Mouse (Mus musculus) retina, postnatal 7 days (tissue): ENCODE data around the gene Tcf12.

Experiments
- DNase-seq: peaks from one replicate; pipeline ENCODE4 v3.0.0-alpha.2; 2012; ENCODE audit warnings: low read depth, low spot score

The Tcf12 gene

DNA sequence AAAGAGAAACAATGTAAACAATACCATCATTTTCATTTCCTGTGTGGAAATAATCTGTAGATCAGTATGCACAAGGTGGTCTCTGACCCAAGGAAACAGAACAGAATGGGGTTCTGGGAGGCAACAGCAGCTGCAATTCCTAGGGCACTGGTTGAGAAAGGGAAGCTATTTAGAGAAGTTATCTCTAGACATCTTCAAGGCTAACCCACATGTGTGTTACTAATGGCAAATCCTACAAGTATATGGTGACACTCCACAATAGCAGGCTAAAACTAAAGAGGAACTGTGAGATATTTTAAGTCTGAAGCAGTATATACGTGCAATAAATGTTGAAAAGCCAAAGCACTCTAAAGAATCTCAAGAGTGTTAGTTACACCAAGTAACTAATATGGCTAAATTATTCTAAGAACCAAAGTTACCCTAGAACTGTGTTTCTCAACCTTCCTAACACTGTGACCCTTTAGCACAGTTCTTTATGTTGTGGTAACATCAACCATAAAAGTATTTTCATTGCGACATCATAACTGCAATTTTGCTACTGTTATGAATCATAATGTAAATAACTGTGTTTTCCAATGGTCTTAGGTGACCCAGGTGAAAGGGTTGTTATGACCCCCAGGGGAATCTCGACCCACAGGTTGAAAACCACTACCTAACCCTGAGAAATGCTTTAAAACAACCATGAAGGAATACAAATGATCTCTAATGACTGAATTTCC, 22.6 kb downstream of the Tcf12 start:
- no peak for DNase-seq

GRCm38 (mm10) chr9:72085017-72085416, 26.7 kb downstream of the Tcf12 start:
- DNase-seq, result no peak

DNA sequence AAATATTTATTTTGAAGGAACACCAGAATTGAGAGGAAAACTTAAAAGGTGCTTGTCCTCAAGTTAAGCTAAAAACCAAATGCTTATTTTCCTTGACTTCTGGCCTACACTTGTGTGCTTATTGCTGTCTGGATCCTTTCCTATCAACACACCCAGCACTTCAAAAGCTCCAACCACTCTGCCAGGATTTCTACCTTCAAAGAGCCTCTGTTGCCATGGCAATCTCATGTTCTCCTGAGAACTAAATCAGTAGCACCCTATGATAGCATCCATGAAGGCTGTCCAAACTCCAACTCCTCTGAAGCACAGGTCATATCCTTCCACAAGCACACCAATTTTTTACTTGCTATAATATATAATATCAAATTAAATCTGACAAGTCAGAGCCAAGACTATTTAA, 27.5 kb downstream of the Tcf12 start:
- no peak for DNase-seq

GRCm38 (mm10) chr9:72076158-72076557, 35.5 kb downstream of the Tcf12 start:
- DNase-seq, result no peak

DNA sequence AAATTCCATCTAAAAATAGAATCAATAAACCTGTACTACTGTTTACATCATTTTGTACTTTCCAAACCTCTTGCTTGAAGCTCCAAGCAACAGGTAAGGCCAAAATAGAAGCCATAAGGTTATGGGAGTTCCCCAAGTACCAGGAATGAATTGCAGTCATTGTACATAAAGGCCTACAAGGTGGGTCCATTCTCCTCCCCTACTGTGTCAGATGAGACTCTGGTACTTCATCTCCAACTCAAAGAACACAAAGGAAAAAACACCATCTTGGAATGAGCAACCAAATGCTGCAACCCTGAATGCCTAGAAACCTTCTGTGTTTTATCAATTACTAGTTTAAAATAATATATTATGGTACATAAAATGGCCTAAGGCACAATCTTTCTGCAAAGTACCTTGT, 45.5 kb downstream of the Tcf12 start:
- DNase-seq, result no peak

DNA sequence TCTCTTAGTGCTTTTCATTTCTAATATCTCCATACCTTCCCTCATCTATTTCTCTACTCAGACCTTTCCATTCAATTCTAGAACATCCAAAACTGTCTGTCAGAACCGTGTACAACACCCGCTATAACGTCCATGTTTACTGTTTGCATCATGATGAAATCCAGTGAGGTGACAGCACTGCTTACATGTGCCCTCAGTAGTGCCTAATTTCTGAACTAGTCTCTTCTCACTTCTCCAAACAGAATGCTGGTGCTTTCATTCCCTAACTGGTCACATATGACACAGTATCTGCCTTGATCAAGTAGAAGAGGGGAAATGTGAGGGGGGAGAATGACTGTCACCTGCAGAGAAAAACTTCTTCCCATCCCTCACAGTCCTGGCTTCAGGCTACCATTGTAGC, 58.5 kb downstream of the Tcf12 start:
- DNase-seq, result no peak

DNA sequence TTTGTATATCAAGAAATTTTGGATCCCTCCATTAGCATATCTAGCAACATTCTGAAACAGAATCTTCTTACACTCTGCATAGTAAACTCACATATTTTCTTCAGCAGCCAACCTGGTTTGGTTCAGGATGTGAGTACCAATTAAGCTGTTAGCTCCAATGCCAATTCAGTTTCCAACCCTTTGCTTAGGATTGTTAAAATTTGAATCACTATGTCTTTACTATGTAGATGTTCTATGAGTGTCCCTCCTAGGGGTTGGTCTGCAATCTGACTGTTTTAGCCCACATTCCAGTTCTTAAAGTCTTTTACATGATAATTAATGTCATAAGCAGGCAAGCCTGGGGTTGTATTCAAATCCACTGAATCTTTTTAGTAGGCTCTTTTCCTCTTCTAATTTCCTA, 71.5 kb downstream of the Tcf12 start:
- DNase-seq, result no peak

- no peak for DNase-seq
These were observed 72.3 kb downstream of the Tcf12 start for GRCm38 (mm10) chr9:72039369-72039768.

- no peak for DNase-seq
These were observed 74.6 kb downstream of the Tcf12 start for GRCm38 (mm10) chr9:72037059-72037516.

DNA sequence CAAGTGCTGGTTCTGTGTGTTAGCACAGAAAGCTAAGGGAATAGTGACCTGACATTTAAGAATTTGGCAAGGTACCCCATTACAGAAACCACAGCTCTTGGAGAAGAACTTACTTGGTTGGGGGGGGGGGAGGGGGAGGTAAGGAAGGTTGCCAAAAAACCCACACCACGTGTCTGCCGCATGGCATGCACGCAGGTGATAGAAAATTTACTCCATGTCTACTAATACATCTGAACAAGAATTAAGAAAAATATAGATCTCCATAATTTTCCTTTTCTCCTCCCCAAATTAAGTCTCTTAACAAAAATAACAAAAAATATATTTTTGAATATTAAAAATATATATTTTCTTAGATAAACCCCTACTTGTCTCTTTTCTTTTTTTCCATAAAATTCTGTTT, 75.4 kb downstream of the Tcf12 start:
- no peak for DNase-seq

DNA sequence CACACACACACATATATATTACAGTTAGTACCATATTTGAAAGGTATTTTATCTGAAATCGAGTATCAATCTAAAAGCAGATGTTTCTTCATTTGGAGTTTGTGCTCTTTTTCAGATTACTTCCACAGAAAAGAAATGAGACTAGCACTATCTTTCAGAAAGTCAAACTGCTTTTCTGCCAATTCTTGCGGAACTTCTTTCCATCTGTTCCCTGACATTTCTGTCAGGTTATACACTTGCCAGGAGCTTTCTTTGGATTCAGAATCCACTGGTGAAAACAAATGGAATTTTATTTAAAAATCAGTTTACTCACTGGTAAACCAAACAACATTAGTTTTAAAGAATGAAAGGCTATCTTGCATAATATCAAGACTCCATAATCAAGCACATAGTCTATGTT, 78.4 kb downstream of the Tcf12 start:
- DNase-seq, result no peak

DNA sequence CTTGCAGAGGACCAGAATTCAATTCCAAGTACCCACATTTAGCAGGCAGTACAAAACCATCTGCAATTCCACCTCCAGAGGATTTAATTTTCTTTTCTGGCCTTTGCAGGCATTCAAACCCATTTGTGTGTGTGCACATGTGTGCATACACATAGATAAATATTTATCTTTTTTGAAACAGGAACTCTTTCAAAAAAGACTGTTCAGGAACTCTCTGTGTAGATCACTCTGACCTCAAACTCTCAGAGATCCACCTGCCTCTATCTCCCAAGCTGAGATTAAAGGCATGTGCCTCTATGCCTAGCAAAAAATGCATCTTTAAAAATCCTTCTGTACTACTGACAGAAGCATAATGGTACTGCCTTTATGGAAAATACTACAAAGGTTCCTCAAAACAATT, 81.4 kb downstream of the Tcf12 start:
- no peak for DNase-seq

DNA sequence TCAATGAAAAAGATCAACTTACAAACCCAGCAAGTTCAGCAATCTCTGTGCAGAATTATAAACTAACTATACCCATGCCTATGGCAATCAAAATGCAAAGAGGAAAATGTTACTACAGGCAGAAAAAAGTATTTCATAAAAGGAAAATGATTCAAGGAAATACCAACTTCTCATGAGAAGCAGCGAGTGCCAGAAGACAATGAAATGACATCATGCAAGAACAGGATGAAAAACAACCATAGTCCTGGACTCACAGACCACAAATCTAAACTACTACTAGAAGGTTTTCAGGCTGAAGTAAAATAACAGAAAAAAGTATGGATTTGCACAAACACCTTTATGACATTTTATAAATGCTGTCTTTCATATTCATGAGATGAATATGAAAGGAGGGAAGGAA, 82.1 kb downstream of the Tcf12 start:
- DNase-seq, result no peak

- no peak for DNase-seq
These were observed 88.4 kb downstream of the Tcf12 start for GRCm38 (mm10) chr9:72023274-72023673.

DNA sequence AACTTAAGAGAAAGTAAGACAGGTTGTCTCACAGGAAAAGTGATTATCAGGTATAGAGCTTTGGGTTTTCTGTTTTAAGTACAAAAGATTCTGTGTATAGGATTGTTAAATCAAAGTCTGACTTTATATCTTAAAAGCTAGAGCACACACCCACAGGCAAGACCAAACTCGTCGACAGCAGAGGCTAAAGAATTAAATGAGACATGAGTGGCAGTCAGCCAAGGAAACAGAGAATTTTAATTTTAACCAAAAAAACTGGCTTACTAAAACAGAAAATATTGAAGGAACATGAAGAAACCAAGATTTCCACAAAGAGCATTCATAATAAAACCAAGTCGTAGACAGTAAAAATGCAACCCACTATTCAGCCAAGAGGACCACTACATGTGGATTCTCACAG, 90.2 kb downstream of the Tcf12 start:
- no peak for DNase-seq

DNA sequence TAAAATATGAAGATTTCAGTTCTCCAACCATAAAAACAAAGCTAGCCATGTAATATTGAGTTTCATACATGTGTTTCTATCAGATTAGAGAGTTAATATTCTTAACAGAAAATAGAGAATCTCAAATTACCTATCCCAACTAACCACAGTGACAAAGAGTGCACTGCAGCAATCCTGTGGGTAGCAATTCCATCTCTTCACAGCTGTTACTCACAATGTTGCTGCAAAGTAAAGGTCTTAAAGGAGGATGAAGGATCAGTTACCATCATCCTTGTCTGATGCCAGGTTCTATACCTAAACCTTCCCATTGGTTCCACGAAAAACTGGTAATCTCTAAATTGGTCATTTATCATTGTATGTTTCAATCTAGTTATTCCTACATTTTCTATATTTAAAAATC, 95.7 kb downstream of the Tcf12 start:
- DNase-seq, result no peak

DNA sequence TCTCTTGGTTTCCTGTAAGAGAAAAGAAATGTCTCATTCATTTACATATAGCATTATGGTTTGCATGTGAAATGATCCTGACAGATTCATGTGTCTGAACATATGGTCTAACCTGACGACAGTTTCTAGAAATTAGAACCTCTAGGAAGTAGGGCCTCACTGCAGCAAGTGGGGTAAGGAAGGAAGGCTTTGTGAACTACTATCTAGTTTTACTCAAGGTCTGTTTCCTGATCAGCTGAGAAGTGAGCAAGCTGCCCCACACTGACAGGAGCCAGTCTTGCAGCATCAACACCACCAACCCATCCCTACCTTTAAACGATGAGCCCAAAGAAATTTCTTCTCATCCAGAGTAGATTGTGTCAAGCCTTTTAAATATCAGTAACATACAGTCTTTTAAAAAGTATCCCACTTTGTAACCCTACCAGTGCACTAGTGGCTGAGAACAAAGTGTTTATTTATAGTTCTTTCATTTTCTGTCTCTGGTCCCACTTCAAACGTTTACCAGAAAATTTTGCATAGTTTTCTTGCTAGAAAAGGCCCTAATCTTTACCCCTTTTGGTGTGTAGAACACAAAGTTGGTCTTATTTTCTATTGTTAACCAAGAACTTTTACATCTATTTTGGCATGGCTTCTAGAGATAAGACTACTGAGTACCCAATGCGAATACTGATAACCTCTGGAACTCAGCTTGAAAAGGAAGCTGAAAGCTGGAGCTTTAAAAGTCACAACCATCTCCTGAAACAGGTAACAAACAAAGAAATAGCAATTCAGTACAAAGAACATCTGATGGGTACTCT, 96.9 kb downstream of the Tcf12 start:
- no peak for DNase-seq

GRCm38 (mm10) chr9:72013541-72013940, 98.1 kb downstream of the Tcf12 start:
- DNase-seq, result no peak

DNA sequence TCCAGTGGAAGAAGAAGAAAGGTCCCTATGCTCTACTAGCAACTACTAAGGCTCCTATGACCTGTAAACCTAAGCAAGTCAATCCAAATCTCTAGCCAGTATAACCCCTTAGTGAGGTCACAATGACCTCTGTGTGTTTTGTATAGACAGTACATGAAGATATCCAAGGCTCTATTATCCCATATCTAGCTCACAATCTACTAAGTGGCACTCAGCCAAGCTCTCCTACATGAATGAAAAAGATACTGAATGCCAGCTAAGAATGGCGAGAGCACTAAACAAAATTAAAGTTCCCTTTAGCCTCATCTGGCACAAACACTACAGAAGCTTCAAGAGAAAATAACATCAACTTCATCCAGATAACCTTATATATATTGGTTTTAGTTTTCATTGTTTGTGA, 103.0 kb downstream of the Tcf12 start:
- DNase-seq, result no peak

DNA sequence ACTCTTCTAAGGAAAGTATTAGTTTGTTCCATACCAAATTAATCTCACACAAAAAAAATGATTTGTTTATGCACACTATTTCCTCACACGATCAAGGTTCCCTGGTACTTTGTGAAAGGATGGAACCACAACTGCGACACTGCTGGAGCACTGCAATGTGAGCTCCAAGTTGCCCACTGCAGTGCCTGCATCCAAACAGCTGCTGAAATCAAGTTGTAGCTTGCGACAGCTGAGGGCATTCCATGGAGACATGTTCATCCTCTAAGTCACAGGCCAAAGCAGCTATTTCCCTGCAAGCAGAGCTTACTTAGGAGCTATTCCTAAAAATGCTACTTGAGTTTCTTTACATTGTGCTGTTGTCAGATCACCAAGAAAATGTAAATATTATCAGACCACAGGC, 120.5 kb downstream of the Tcf12 start:
- no peak for DNase-seq

DNA sequence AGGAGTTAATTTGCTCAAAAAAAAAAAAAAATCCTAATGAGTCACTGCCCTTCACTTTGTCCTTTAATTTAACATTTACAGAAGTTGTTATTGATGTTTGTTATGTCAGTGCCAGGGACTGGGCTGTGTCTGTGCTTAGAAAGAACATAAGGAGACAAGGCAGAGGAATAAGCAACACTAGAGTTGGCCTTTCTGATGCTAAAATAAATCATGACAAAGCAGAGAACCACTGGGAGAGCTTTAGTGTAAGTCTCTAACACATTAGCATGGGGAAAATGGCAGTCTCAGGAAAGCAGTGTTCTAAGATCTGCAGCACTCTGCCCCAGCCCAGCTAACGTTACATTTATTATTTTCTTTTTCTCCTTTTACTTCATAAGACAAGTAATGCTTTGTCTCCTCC, 121.3 kb downstream of the Tcf12 start:
- DNase-seq, result no peak

GRCm38 (mm10) chr9:71989663-71990062, 122.0 kb downstream of the Tcf12 start:
- no peak for DNase-seq

- DNase-seq, result no peak
These were observed 125.0 kb downstream of the Tcf12 start for GRCm38 (mm10) chr9:71986716-71987115.
